Mouse (Mus musculus) C2C12 (cell line): ENCODE measurements around the gene 9930021J03Rik. TPM values are rescaled to one million over a fixed set of nuclear protein-coding genes. Genes with fewer than 3 reads are reported as not detected.

Source experiments
- H3K27me3 ChIP-seq: one replicate; pipeline ENCODE4 v1.6.1; 2011; ENCODE audit not compliant: control insufficient read depth, insufficient read depth, insufficient read length
- H3K36me3 ChIP-seq: one replicate; pipeline ENCODE4 v1.6.1; 2011; ENCODE audit not compliant: control insufficient read depth, insufficient read depth
- H3K4me3 ChIP-seq: one replicate; pipeline ENCODE4 v1.5.1; 2011; ENCODE audit warnings: mild to moderate bottlenecking, control low read depth; ENCODE audit not compliant: poor library complexity, insufficient read depth, severe bottlenecking
- H3K79me2 ChIP-seq: one replicate; pipeline ENCODE4 v1.6.1; 2011; ENCODE audit not compliant: control insufficient read depth, insufficient read depth
- H3K79me3 ChIP-seq: one replicate; pipeline ENCODE4 v1.6.1; 2011; ENCODE audit warnings: low read depth, control low read depth
- H3ac ChIP-seq: one replicate; pipeline ENCODE3; 2011; ENCODE audit warnings: low read depth; ENCODE audit not compliant: control insufficient read depth, insufficient read length
- CEBPB ChIP-seq: IDR thresholded peaks from one replicate; pipeline ENCODE4 v1.6.1; 2011; ENCODE audit warnings: low read depth, mild to moderate bottlenecking, control low read depth, moderate library complexity
- CTCF ChIP-seq: IDR thresholded peaks from one replicate; pipeline ENCODE4 v1.5.1; 2011; ENCODE audit not compliant: control insufficient read depth, insufficient read depth, insufficient read length
- FOSL1 ChIP-seq: IDR thresholded peaks from one replicate; pipeline ENCODE4 v1.8.0; 2011; ENCODE audit warnings: mild to moderate bottlenecking, low read length; ENCODE audit not compliant: poor library complexity, insufficient read depth, severe bottlenecking
- MAX ChIP-seq: IDR thresholded peaks from one replicate; pipeline ENCODE4 v1.6.1; 2011; ENCODE audit warnings: mild to moderate bottlenecking, control low read depth
- MYOD1 ChIP-seq: IDR thresholded peaks from one replicate; pipeline ENCODE4 v1.6.1; 2011; ENCODE audit warnings: low read depth; ENCODE audit not compliant: control insufficient read depth, insufficient read length
- MYOG ChIP-seq: IDR thresholded peaks from one replicate; pipeline ENCODE4 v1.6.1; 2011; ENCODE audit not compliant: control insufficient read depth, insufficient read length; ENCODE audit errors: extremely low read depth
- USF1 ChIP-seq: IDR thresholded peaks from one replicate; pipeline ENCODE4 v1.6.1; 2011; ENCODE audit warnings: low read depth, mild to moderate bottlenecking, control low read depth, moderate library complexity
- polyA plus RNA-seq: library from polyadenylated mRNA; unstranded; fragments of >200 nt; fragmentation: generic; extraction: Trizol; gene quantifications from one replicate; pipeline ENCODE4 v1.2.1, GENCODE M21; 2012; ENCODE audit warnings: missing spikeins

9930021J03Rik gene
- polyA plus RNA-seq, 1 experiment: 2.3 TPM

GRCm38 (mm10) chr19:29812581-29813460 lies 7.0 kb upstream of the 9930021J03Rik start, which contains the start of gene Ranbp6:
Gene Ranbp6 (minus strand): TSS chr19:29812974.
- Histone ChIP-seq H3K27me3 (no peaks in the 10 kb centered on the region), H3ac (peak within 1 kb of the TSS; percentile 87), H3K36me3 (peaks cover 3% of the 10 kb centered on the region), H3K79me2 (peaks cover 11% of the 10 kb centered on the region), H3K4me3 (peak within 1 kb of the TSS; percentile 60), H3K79me3 (peaks cover 4% of the 10 kb centered on the region)
- no peak for TF ChIP-seq CEBPB
- no peak for TF ChIP-seq USF1
- TF ChIP-seq MAX: peak; percentile 40

- TF ChIP-seq MYOD1 (no peak), CTCF (no peak), FOSL1 (no peak), CEBPB (no peak)
- H3K79me3 ChIP-seq: peaks cover 4% of the 10 kb centered on the region
- H3K79me2 ChIP-seq: peaks cover 18% of the 10 kb centered on the region
- H3K36me3 ChIP-seq: peaks cover 3% of the 10 kb centered on the region
- H3ac ChIP-seq: no peak overlapping the region
- H3K27me3 ChIP-seq: no peaks in the 10 kb centered on the region
- H3K4me3 ChIP-seq: no peak overlapping the region
These were observed 4.2 kb upstream of the 9930021J03Rik start for GRCm38 (mm10) chr19:29810022-29810421.

GRCm38 (mm10) chr19:29805101-29805916 lies 480 bp downstream of the 9930021J03Rik start:
- Histone ChIP-seq H3K79me2 (peaks cover 49% of the 10 kb centered on the region), H3ac (peak overlapping the region; percentile 87), H3K36me3 (peaks cover 3% of the 10 kb centered on the region), H3K4me3 (peak overlapping the region; percentile 67), H3K79me3 (peaks cover 12% of the 10 kb centered on the region), H3K27me3 (no peaks in the 10 kb centered on the region)
- TF ChIP-seq USF1: peak; percentile 31
- no peak for TF ChIP-seq FOSL1

- H3K79me2 ChIP-seq: peaks cover 56% of the 10 kb centered on the region
- no peak overlapping the region for H3K4me3 ChIP-seq
- H3ac ChIP-seq: no peak overlapping the region
- TF ChIP-seq CTCF: no peak
- TF ChIP-seq USF1: no peak
- TF ChIP-seq MYOG: no peak
- TF ChIP-seq MAX: no peak
- TF ChIP-seq CEBPB: no peak
- no peak for TF ChIP-seq MYOD1
- TF ChIP-seq FOSL1: no peak
- no peaks in the 10 kb centered on the region for H3K27me3 ChIP-seq
- peaks cover 12% of the 10 kb centered on the region for H3K79me3 ChIP-seq
- no peaks in the 10 kb centered on the region for H3K36me3 ChIP-seq
These were observed 1.8 kb downstream of the 9930021J03Rik start for GRCm38 (mm10) chr19:29803946-29804345.

GRCm38 (mm10) chr19:29797371-29797770 lies 8.4 kb downstream of the 9930021J03Rik start:
- H3K36me3 ChIP-seq: no peaks in the 10 kb centered on the region
- no peaks in the 10 kb centered on the region for H3K27me3 ChIP-seq
- H3K79me2 ChIP-seq: peaks cover 42% of the 10 kb centered on the region
- H3ac ChIP-seq: no peak overlapping the region
- no peak overlapping the region for H3K4me3 ChIP-seq
- peaks cover 7% of the 10 kb centered on the region for H3K79me3 ChIP-seq
- no peak for TF ChIP-seq FOSL1
- TF ChIP-seq MYOD1: no peak
- no peak for TF ChIP-seq MAX
- TF ChIP-seq USF1: no peak
- no peak for TF ChIP-seq CTCF
- TF ChIP-seq MYOG: no peak
- no peak for TF ChIP-seq CEBPB

- H3K36me3 ChIP-seq: no peaks in the 10 kb centered on the region
- peaks cover 6% of the 10 kb centered on the region for H3K79me2 ChIP-seq
- H3K79me3 ChIP-seq: no peaks in the 10 kb centered on the region
- no peaks in the 10 kb centered on the region for H3K27me3 ChIP-seq
- TF ChIP-seq MYOD1: no peak
- no peak for TF ChIP-seq MYOG
- no peak for TF ChIP-seq USF1
- H3K4me3 ChIP-seq: no peak overlapping the region
- no peak overlapping the region for H3ac ChIP-seq
These were observed 17.8 kb downstream of the 9930021J03Rik start for GRCm38 (mm10) chr19:29787997-29788396.
